Mouse (Mus musculus) heart, adult 2 months (tissue): ENCODE results near the gene Rhoc. TPM values are rescaled to one million over a fixed set of nuclear protein-coding genes. Genes with fewer than 3 reads are reported as not detected.

Experiments
- DNase-seq, 2 experiments: peaks; one replicate each; pipeline ENCODE4 v3.0.0; 2021
- H3K27ac ChIP-seq: fragments of 200-600 bp; 2 replicates; pipeline ENCODE4 v1.8.1; 2022
- H3K27me3 ChIP-seq: fragments of 200-500 bp; 2 replicates; pipeline ENCODE4 v1.6.1; 2012; ENCODE audit warnings: mild to moderate bottlenecking, low read length, inconsistent platforms, mixed read lengths; ENCODE audit not compliant: control insufficient read depth, insufficient read depth
- H3K36me3 ChIP-seq: fragments of 200-500 bp; 2 replicates; pipeline ENCODE4 v1.6.1; 2012; ENCODE audit warnings: low read length, inconsistent platforms; ENCODE audit not compliant: control insufficient read depth, insufficient read depth
- H3K4me1 ChIP-seq: fragments of 200-500 bp; 2 replicates; pipeline ENCODE4 v1.6.1; 2011; ENCODE audit warnings: low read length; ENCODE audit not compliant: control insufficient read depth, insufficient read depth
- H3K4me3 ChIP-seq: fragments of 200-600 bp; 2 replicates; pipeline ENCODE4 v1.8.1; 2022
- H3K79me2 ChIP-seq: fragments of 200-500 bp; replicated peaks from 2 replicates; pipeline ENCODE4 v1.6.1; 2012; ENCODE audit warnings: mild to moderate bottlenecking, inconsistent platforms, low read length, moderate library complexity, mixed read lengths; ENCODE audit not compliant: control insufficient read depth, insufficient read depth
- H3K9ac ChIP-seq: fragments of 200-500 bp; 2 replicates; pipeline ENCODE4 v1.6.1; 2012; ENCODE audit warnings: low read depth, mild to moderate bottlenecking, control low read depth, inconsistent platforms, low read length, mixed read lengths
- CTCF ChIP-seq: fragments of 200-600 bp; IDR thresholded peaks from 2 replicates; pipeline ENCODE4 v1.8.1; 2022; ENCODE audit warnings: antibody characterized with exemption, mild to moderate bottlenecking, moderate library complexity
- EP300 ChIP-seq: fragments of 200-500 bp; IDR thresholded peaks from 2 replicates; pipeline ENCODE4 v1.6.1; 2011; ENCODE audit warnings: low read depth, low read length, control low read depth; ENCODE audit not compliant: insufficient read depth
- POLR2A ChIP-seq: fragments of 200-500 bp; IDR thresholded peaks from 2 replicates; pipeline ENCODE4 v1.6.1; 2011; ENCODE audit warnings: mild to moderate bottlenecking, low read depth, low read length, control low read depth; ENCODE audit not compliant: insufficient read depth
- WGBS: fragments of 180-500 bp; shearing (Covaris S2); methylation state at CpG from one replicate; pipeline ENCODE4 v1.1.7; 2018; 5-methylcytosine and 5-hydroxymethylcytosine counted together
- intact Hi-C: fragments of 180-260 bp; cut with DNase I; formaldehyde crosslinking; loops from one replicate; pipeline ENCODE4 v1.15.1; 2025
- polyA plus RNA-seq: library from polyadenylated mRNA; depleted of rRNA; stranded (reverse); fragments of >200 nt; gene quantifications from 2 replicates; pipeline ENCODE4 v1.2.3, GENCODE M21; 2012
- total RNA-seq, 2 experiments: library from RNA; stranded (reverse); gene quantifications; 2 replicates each; pipeline ENCODE4 v1.2.3; 2021

The Rhoc gene
- total and polyA plus RNA-seq, 3 experiments = 83.8 to 89.9 (median 85.3) TPM

- TF ChIP-seq CTCF = no peak
- TF ChIP-seq POLR2A = no peak
- TF ChIP-seq EP300 = no peak
- Histone ChIP-seq H3K36me3 (peaks cover 12% of the 10 kb centered on the region), H3K4me3 (no peak overlapping the region), H3K79me2 (no peaks in the 10 kb centered on the region), H3K9ac (no peak overlapping the region), H3K27ac (peak overlapping the region; percentile 96), H3K4me1 (peaks cover 30% of the 10 kb centered on the region), H3K27me3 (no peaks in the 10 kb centered on the region)
- 42% methylated on average over 15 of the region's 15 CpGs for WGBS
- DNase-seq = no peak
- intact Hi-C loops = no loop called here
These were observed 4.4 kb downstream of the Rhoc start for GRCm38 (mm10) chr3:104792360-104793270.

- H3K27me3 ChIP-seq = no peaks in the 10 kb centered on the region
- H3K27ac ChIP-seq = peak overlapping the region; percentile 74
- H3K79me2 ChIP-seq = no peaks in the 10 kb centered on the region
- H3K4me1 ChIP-seq = peaks cover 30% of the 10 kb centered on the region
- intact Hi-C loops = loop anchor here (2.0 kb wide), 1 partner anchor 23 kb away; no protein-coding TSS in a partner anchor
- DNase-seq = peak; percentile 93 to 95
- WGBS = 28% methylated on average over 20 of the region's 20 CpGs
- TF ChIP-seq POLR2A (no peak), CTCF (no peak), EP300 (peak; percentile 60; the same call in 1 of the 2 replicates)
- H3K9ac ChIP-seq = peak overlapping the region; percentile 21
- H3K4me3 ChIP-seq = no peak overlapping the region
- peaks cover 12% of the 10 kb centered on the region for H3K36me3 ChIP-seq
These were observed 6.0 kb downstream of the Rhoc start for GRCm38 (mm10) chr3:104793871-104794828.

DNA sequence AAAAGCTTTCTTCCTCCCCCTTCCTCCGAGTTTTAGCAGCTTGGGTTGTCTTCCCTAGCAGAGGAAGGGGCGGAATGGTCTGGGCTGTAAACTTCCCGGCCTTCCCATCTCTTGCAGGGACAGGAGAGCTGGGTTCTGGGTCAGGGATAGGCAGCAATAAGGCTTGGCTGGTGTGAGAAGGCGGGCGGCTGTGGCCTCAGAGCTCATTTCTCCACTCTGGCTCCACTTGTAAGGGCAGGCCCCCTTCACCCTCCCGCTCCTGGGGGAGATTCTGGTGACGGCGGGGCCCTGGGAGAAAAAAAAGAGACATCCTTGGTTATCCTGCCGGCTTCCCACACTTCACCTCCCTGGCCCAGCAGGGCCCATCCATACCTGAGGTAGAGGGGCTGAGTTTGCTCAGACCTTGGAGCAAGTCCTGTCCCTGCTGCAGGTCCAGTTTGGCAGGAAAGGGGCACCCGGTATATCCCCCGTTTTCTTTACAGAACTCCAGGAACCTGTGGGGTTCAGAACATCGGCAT lies 6.8 kb downstream of the Rhoc start:
- TF ChIP-seq EP300 (no peak), CTCF (no peak), POLR2A (no peak)
- intact Hi-C loops = loop anchor here (2.0 kb wide), 1 partner anchor 22 kb away; no protein-coding TSS in a partner anchor
- H3K4me3 ChIP-seq = no peak overlapping the region
- no peaks in the 10 kb centered on the region for H3K27me3 ChIP-seq
- DNase-seq = peak in 1 of 2 experiments; percentile 50
- 39% methylated on average over 12 of the region's 12 CpGs for WGBS
- H3K27ac ChIP-seq = peak overlapping the region; percentile 74
- no peaks in the 10 kb centered on the region for H3K79me2 ChIP-seq
- H3K36me3 ChIP-seq = peaks cover 12% of the 10 kb centered on the region
- no peak overlapping the region for H3K9ac ChIP-seq
- H3K4me1 ChIP-seq = peaks cover 29% of the 10 kb centered on the region

DNA sequence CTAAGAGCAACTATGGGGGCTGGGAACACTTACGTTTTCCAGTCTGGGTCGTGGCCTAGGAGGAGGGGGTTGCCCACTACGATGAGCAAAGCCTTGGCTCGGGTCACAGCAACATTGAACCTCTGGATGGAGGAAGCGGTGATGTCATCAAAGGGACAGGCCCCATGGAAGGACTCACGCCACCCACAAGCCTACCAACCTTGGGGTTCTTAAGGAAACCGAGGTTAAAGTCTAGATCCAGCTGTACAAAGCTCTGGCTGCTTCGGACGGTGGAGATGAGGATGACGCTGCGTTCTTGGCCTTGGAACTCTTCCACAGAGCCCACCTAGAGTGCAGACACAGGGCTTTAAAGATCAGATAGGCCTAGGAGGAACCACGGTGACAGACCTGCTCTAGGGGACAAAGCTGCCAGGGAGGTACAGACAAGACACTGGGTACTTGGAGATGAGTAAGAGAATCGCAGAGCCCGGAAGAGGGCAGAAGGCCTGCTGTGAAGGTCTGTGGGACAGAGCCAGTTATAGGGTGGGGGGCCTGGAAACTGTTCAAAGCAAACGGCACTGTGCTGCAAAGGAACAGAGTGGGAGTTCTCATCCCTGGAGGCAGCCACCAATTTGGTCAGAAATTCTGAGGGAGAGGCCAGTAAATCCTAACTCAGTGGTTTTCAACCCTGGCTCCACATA lies 7.6 kb downstream of the Rhoc start:
- Histone ChIP-seq H3K36me3 (peaks cover 12% of the 10 kb centered on the region), H3K27ac (no peak overlapping the region; the same call in 1 of the 2 replicates), H3K79me2 (no peaks in the 10 kb centered on the region), H3K27me3 (no peaks in the 10 kb centered on the region), H3K9ac (no peak overlapping the region), H3K4me1 (peaks cover 24% of the 10 kb centered on the region), H3K4me3 (no peak overlapping the region)
- intact Hi-C loops = loop anchor here (2.0 kb wide), 1 partner anchor 21 kb away; no protein-coding TSS in a partner anchor
- DNase-seq = no peak
- 50% methylated on average over 15 of the region's 15 CpGs for WGBS
- TF ChIP-seq CTCF (no peak), EP300 (no peak), POLR2A (no peak)

GRCm38 (mm10) chr3:104796430-104797082 lies 8.4 kb downstream of the Rhoc start:
- Histone ChIP-seq H3K79me2 (no peaks in the 10 kb centered on the region), H3K27ac (no peak overlapping the region), H3K4me1 (peaks cover 18% of the 10 kb centered on the region), H3K4me3 (no peak overlapping the region), H3K9ac (no peak overlapping the region), H3K36me3 (peaks cover 12% of the 10 kb centered on the region), H3K27me3 (no peaks in the 10 kb centered on the region)
- intact Hi-C loops = no loop called here
- TF ChIP-seq POLR2A = no peak
- TF ChIP-seq CTCF = no peak
- TF ChIP-seq EP300 = no peak
- WGBS = 78% methylated on average over 15 of the region's 15 CpGs
- no peak for DNase-seq
